Mouse (Mus musculus) liver, embryonic 13.5 days (tissue): ENCODE data around the gene Adora2b. TPM values are rescaled to one million over a fixed set of nuclear protein-coding genes. Genes with fewer than 3 reads are reported as not detected.
"Not testable (repeated sequence)": the region's sequence is repeated elsewhere in the genome, so short reads cannot be mapped to it uniquely, and the experiment has no call there.

ENCODE experiments used
- ATAC-seq: fragments of 200-750 bp; cut with Nextera tagmentation; 2 replicates; pipeline ENCODE4 v1.8.0; 2017; ENCODE audit warnings: low read depth, mild to moderate bottlenecking, moderate number of reproducible peaks, moderate library complexity
- DNase-seq: peaks from one replicate; pipeline ENCODE4 v3.0.0; 2022
- H3K27ac ChIP-seq: fragments of 300-500 bp; sonication (generic); 2 replicates; pipeline ENCODE4 v1.5.1; 2015; ENCODE audit warnings: moderate library complexity, mild to moderate bottlenecking, inconsistent platforms
- H3K27me3 ChIP-seq: fragments of 300-500 bp; sonication (generic); 2 replicates; pipeline ENCODE4 v1.6.1; 2015; ENCODE audit warnings: mild to moderate bottlenecking, inconsistent platforms
- H3K36me3 ChIP-seq: fragments of 300-500 bp; sonication (generic); 2 replicates; pipeline ENCODE4 v1.6.1; 2015; ENCODE audit warnings: mild to moderate bottlenecking, inconsistent platforms
- H3K4me1 ChIP-seq: fragments of 300-500 bp; sonication (generic); replicated peaks from 2 replicates; pipeline ENCODE4 v1.6.1; 2015; ENCODE audit warnings: inconsistent platforms
- H3K4me2 ChIP-seq: fragments of 300-500 bp; sonication (generic); 2 replicates; pipeline ENCODE4 v1.6.1; 2015; ENCODE audit warnings: inconsistent platforms, mild to moderate bottlenecking, moderate library complexity
- H3K4me3 ChIP-seq: fragments of 300-500 bp; sonication (generic); replicated peaks from 2 replicates; pipeline ENCODE4 v1.5.1; 2015; ENCODE audit warnings: mild to moderate bottlenecking, inconsistent platforms
- H3K9ac ChIP-seq: fragments of 300-500 bp; sonication (generic); 2 replicates; pipeline ENCODE4 v1.6.1; 2015; ENCODE audit warnings: mild to moderate bottlenecking, inconsistent platforms
- H3K9me3 ChIP-seq: fragments of 300-500 bp; sonication (generic); replicated peaks from 2 replicates; pipeline ENCODE4 v1.6.1; 2016; ENCODE audit warnings: inconsistent platforms
- WGBS: fragments of 180-500 bp; shearing (Covaris S2); methylation state at CpG from one replicate; pipeline ENCODE4 v1.1.7; 2015; ENCODE audit not compliant: insufficient replicate concordance; 5-methylcytosine and 5-hydroxymethylcytosine counted together
- polyA plus RNA-seq: library from polyadenylated mRNA; unstranded; fragments of >200 nt; fragmentation: Nextera tagmentation; extraction: Ambion mirVana; gene quantifications from 2 replicates; pipeline ENCODE4 v1.2.1, GENCODE M21; 2015

Adora2b gene
- polyA plus RNA-seq, 1 experiment from 2014 or later: 0.39 TPM

GRCm38 (mm10) chr11:62265642-62266041 lies 16.9 kb downstream of the Adora2b start:
- 73% methylated on average over 7 of the region's 7 CpGs for WGBS
- Histone ChIP-seq H3K4me1 (no peaks in the 10 kb centered on the region), H3K36me3 (no peaks in the 10 kb centered on the region), H3K9ac (no peak overlapping the region), H3K27me3 (no peaks in the 10 kb centered on the region; the same call in 1 of the 2 replicates), H3K4me2 (no peak overlapping the region), H3K4me3 (no peak overlapping the region), H3K27ac (no peak overlapping the region), H3K9me3 (no peaks in the 10 kb centered on the region)
- DNase-seq (no peak), ATAC-seq (no peak)

- ATAC-seq: no peak
- H3K4me3 ChIP-seq: no peak overlapping the region
- H3K9me3 ChIP-seq: no peaks in the 10 kb centered on the region
- no peak overlapping the region for H3K27ac ChIP-seq
- no peak overlapping the region for H3K9ac ChIP-seq
- H3K4me1 ChIP-seq: no peaks in the 10 kb centered on the region
- no peaks in the 10 kb centered on the region for H3K36me3 ChIP-seq
- no peaks in the 10 kb centered on the region; the same call in 1 of the 2 replicates for H3K27me3 ChIP-seq
- DNase-seq: no peak
- whole genome bisulfite sequencing: 62% methylated on average over 17 of the region's 17 CpGs
- no peak overlapping the region for H3K4me2 ChIP-seq
Observed at GRCm38 (mm10) chr11:62266466-62267214, 17.9 kb downstream of the Adora2b start.

- Histone ChIP-seq H3K36me3 (no peaks in the 10 kb centered on the region), H3K4me2 (no peak overlapping the region), H3K4me3 (no peak overlapping the region), H3K27me3 (no peaks in the 10 kb centered on the region), H3K27ac (no peak overlapping the region), H3K9me3 (no peaks in the 10 kb centered on the region), H3K4me1 (no peaks in the 10 kb centered on the region), H3K9ac (no peak overlapping the region)
- ATAC-seq (no peak), DNase-seq (no peak)
- WGBS: 46% methylated on average over 8 of the region's 8 CpGs
Observed at GRCm38 (mm10) chr11:62268381-62268780, 19.6 kb downstream of the Adora2b start.

GRCm38 (mm10) chr11:62269097-62269496 lies 20.3 kb downstream of the Adora2b start:
- Histone ChIP-seq H3K4me2 (no peak overlapping the region), H3K9ac (no peak overlapping the region), H3K4me1 (no peaks in the 10 kb centered on the region), H3K4me3 (no peak overlapping the region), H3K27me3 (no peaks in the 10 kb centered on the region), H3K27ac (no peak overlapping the region), H3K9me3 (no peaks in the 10 kb centered on the region), H3K36me3 (no peaks in the 10 kb centered on the region)
- DNase-seq: no peak
- WGBS: 84% methylated on average over 12 of the region's 12 CpGs
- ATAC-seq: no peak

GRCm38 (mm10) chr11:62270851-62271250 lies 22.1 kb downstream of the Adora2b start:
- Histone ChIP-seq H3K4me2 (no peak overlapping the region), H3K27ac (no peak overlapping the region), H3K9me3 (no peaks in the 10 kb centered on the region), H3K27me3 (no peaks in the 10 kb centered on the region), H3K4me3 (no peak overlapping the region), H3K36me3 (no peaks in the 10 kb centered on the region), H3K9ac (no peak overlapping the region), H3K4me1 (no peaks in the 10 kb centered on the region)
- DNase-seq: no peak
- WGBS: 51% methylated on average over 5 of the region's 5 CpGs
- ATAC-seq: no peak

GRCm38 (mm10) chr11:62277086-62277485 lies 28.3 kb downstream of the Adora2b start:
- Histone ChIP-seq H3K27me3 (no peaks in the 10 kb centered on the region), H3K4me1 (peaks cover 24% of the 10 kb centered on the region), H3K4me3 (no peak overlapping the region), H3K9ac (no peak overlapping the region), H3K27ac (no peak overlapping the region), H3K4me2 (no peak overlapping the region), H3K36me3 (no peaks in the 10 kb centered on the region), H3K9me3 (no peaks in the 10 kb centered on the region)
- ATAC-seq: no peak
- DNase-seq: no peak
- WGBS: 69% methylated on average over 8 of the region's 8 CpGs

- Histone ChIP-seq H3K36me3 (no peaks in the 10 kb centered on the region), H3K4me1 (peaks cover 28% of the 10 kb centered on the region), H3K9ac (no peak overlapping the region), H3K27ac (no peak overlapping the region), H3K27me3 (no peaks in the 10 kb centered on the region), H3K9me3 (no peaks in the 10 kb centered on the region), H3K4me2 (peak overlapping the region; percentile 37), H3K4me3 (no peak overlapping the region)
- DNase-seq: peak; percentile 80
- WGBS: 7% methylated on average over 5 of the region's 5 CpGs
- ATAC-seq: peak; percentile 49
Observed at GRCm38 (mm10) chr11:62278027-62278426, 29.2 kb downstream of the Adora2b start.

GRCm38 (mm10) chr11:62280675-62281600 lies 32.2 kb downstream of the Adora2b start, which contains the start of the genes Zswim7 and Ttc19:
Zswim7 (minus strand) TSS chr11:62281375.
Ttc19 (plus strand) TSS chr11:62281473.
- peak within 1 kb of the TSS; percentile 86 for H3K4me2 ChIP-seq
- peak within 1 kb of the TSS; percentile 83 for H3K9ac ChIP-seq
- peaks cover 13% of the 10 kb centered on the region; the same call in 1 of the 2 replicates for H3K36me3 ChIP-seq
- ATAC-seq: peak; percentile 94
- DNase-seq: peak; percentile 86
- under 1% methylated on average over 59 of the region's 68 CpGs for WGBS
- H3K4me3 ChIP-seq: peak within 1 kb of the TSS; percentile 86
- no peaks in the 10 kb centered on the region for H3K27me3 ChIP-seq
- H3K4me1 ChIP-seq: peaks cover 28% of the 10 kb centered on the region
- H3K27ac ChIP-seq: peak within 1 kb of the TSS; percentile 93
- H3K9me3 ChIP-seq: no peaks in the 10 kb centered on the region

- under 1% methylated on average over 56 of the region's 57 CpGs for WGBS
- H3K27ac ChIP-seq: peak overlapping the region; percentile 93
- H3K4me2 ChIP-seq: peak overlapping the region; percentile 86
- peaks cover 17% of the 10 kb centered on the region; the same call in 1 of the 2 replicates for H3K36me3 ChIP-seq
- no peaks in the 10 kb centered on the region for H3K27me3 ChIP-seq
- H3K9me3 ChIP-seq: no peaks in the 10 kb centered on the region
- ATAC-seq (peak; percentile 84), DNase-seq (no peak)
- peak overlapping the region; percentile 83 for H3K9ac ChIP-seq
- peak overlapping the region; percentile 86 for H3K4me3 ChIP-seq
- peaks cover 28% of the 10 kb centered on the region for H3K4me1 ChIP-seq
Observed at GRCm38 (mm10) chr11:62281601-62281997, 32.8 kb downstream of the Adora2b start.

GRCm38 (mm10) chr11:62284020-62284419 lies 35.2 kb downstream of the Adora2b start:
- DNase-seq, H3K4me3 ChIP-seq, H3K27me3 ChIP-seq, ATAC-seq, H3K9ac ChIP-seq, H3K27ac ChIP-seq, H3K9me3 ChIP-seq, H3K4me2 ChIP-seq: not testable (repeated sequence)
- Histone ChIP-seq H3K36me3 (peaks cover 27% of the 10 kb centered on the region), H3K4me1 (peaks cover 19% of the 10 kb centered on the region)
- 86% methylated on average over 3 of the region's 3 CpGs for WGBS

GRCm38 (mm10) chr11:62285020-62285419 lies 36.2 kb downstream of the Adora2b start:
- WGBS: 69% methylated on average over 8 of the region's 8 CpGs
- no peak overlapping the region for H3K27ac ChIP-seq
- H3K4me2 ChIP-seq: no peak overlapping the region
- H3K9me3 ChIP-seq: no peaks in the 10 kb centered on the region
- no peak overlapping the region for H3K4me3 ChIP-seq
- peaks cover 27% of the 10 kb centered on the region for H3K36me3 ChIP-seq
- H3K4me1 ChIP-seq: peaks cover 16% of the 10 kb centered on the region
- H3K9ac ChIP-seq: no peak overlapping the region
- no peaks in the 10 kb centered on the region for H3K27me3 ChIP-seq
- ATAC-seq (no peak), DNase-seq (no peak)
